Mouse (Mus musculus): ENCODE results near the gene Olfr704.
"Not testable (repeated sequence)": the region's sequence is repeated elsewhere in the genome, so short reads cannot be mapped to it uniquely, and the experiment has no call there.

Olfr704 gene

DNA sequence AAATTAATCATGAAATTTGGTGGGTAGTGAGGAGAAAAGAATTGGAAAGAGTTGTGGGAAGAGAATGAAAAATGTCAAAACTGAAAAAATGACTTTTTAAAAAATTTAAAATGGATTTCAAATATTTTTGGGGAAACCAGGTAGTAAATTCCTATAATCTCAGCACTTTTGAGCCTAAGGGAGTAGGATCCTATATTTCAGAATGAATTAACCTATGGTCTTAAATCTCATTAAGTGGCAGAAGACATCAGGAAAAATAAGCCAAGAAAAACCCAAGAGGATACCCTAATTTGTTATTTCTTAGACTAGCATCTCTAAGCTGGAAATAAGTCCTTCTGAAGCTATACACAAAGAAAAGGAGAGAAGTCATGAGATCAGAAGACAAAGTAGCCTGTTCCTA, at the start of gene Olfr704:
TSS of gene Olfr704 (plus strand) at position 301 of the 400 bp plus-strand sequence.
- no peak for DNase-seq (ENCODE audit: low spot score in 2 of 2)

- no peak for DNase-seq (ENCODE audit: low spot score in 2 of 2)
These were observed 49.2 kb upstream of the Olfr704 start, which contains the start of gene Olfr701 for GRCm38 (mm10) chr7:106813829-106814228. TSS of gene Olfr701 (plus strand) at chr7:106814129.

- DNase-seq (ENCODE audit: low spot score in 2 of 2), result no peak
These were observed 47.2 kb upstream of the Olfr704 start for GRCm38 (mm10) chr7:106815775-106816174.

DNA sequence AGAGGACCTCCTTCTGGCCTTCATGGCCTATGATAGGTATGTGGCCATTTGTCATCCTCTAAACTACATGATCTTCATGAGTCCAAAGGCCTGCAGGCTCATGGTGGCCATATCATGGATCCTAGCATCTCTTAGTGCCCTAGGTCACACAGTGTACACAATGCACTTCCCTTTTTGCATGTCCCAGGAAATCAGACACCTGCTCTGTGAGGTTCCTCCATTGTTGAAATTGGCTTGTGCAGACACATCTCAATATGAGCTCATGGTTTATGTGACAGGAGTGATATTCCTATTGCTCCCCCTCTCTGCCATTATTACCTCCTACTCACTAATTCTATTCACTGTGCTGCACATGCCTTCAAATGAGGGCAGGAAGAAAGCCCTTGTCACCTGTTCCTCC, 44.6 kb upstream of the Olfr704 start:
- no peak for DNase-seq (ENCODE audit: low spot score in 2 of 2)

DNA sequence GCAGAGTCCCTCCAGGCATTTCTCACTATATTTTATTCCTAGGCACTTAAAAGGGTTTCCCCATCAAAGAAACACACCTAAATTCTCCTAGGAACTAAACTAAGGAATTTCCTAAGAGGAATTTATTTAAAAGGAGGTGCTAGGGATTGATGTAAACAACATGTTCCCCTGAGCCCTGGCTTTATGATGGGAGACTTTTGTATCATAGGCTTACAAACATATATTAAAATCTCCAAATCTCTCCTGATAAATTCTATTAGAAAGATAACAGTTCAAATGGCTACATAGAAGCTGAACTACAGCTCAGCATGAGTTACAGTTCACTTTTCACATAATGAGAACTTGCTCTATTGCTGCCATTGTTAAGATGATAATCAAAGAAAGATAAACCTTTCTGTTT, 29.2 kb upstream of the Olfr704 start, which contains the start of gene Olfr702:
TSS of gene Olfr702 (minus strand) at position 101 of the 400 bp plus-strand sequence.
- DNase-seq (ENCODE audit: low spot score in 2 of 2), result no peak

- no peak for DNase-seq (ENCODE audit: low spot score in 2 of 2)
These were observed 19.9 kb upstream of the Olfr704 start, which contains the start of gene Olfr703 for GRCm38 (mm10) chr7:106843060-106843459. TSS of gene Olfr703 (plus strand) at chr7:106843360.

DNA sequence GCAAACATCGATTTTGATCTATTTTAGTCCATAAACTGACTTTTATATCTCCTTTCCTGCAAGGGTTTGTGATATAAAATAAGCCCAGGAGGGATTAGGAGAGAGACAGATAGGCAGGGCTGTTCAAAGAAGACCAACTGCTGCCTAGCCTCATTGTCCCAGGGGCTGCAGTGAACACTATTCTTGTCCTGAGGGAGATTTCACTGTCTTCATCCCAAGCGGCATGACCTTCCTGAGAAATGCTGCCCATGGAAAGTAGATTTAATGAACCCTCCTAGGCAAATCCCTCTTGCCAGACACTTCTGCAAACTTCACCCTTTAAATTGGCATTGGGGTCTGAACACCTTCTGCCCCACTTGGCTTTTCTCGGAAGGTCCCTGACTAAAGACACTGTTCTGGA, 13.8 kb downstream of the Olfr704 start, which contains the start of gene Olfr705:
TSS of gene Olfr705 (minus strand) at position 101 of the 400 bp plus-strand sequence.
- no peak for DNase-seq (ENCODE audit: low spot score in 2 of 2)

DNA sequence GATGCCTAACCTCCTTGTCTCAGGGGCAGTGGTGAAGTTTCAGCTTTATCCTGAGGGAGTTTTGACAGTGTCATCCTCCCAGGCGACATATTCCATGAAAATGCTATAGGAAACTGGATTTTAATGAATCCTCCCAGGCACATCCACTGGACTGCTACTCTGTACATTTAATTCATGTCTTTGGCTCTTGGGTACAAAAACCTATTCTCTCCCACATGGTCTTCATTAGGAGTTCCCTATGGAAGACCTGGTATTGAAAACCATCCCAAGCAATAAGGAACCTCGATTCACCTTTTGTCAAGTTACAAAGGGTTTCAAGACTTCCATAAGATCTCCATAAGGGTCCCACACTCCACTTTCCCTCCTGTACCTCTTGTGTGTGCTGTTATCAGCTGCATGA, 25.1 kb downstream of the Olfr704 start, which contains the start of gene Olfr706:
TSS of gene Olfr706 (minus strand) at position 101 of the 400 bp plus-strand sequence.
- no peak for DNase-seq (ENCODE audit: low spot score in 2 of 2)

GRCm38 (mm10) chr7:106901141-106901540, 38.2 kb downstream of the Olfr704 start, which contains the start of gene Olfr707:
TSS of gene Olfr707 (minus strand) at chr7:106901241.
- DNase-seq (ENCODE audit: low spot score in 2 of 2), result not testable (repeated sequence)

DNA sequence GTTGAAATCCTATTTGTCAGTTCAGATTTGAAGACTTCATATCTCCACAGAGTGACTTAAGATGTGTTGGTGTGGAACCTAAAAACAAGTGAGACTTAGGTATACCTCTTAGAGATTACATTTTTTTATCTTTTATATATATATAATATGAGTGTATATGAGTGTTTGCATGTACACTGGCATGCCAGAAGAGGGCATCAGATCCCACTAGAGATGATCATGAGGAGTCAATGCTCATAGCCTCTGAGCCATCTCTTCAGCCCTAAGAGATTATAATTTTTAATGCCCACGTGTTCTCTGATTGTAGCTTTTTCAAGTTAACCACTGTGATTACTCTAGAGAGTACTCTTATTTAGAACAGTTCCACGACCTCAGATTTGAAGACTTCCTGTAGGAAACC, 44.7 kb downstream of the Olfr704 start, which contains the start of gene Olfr1532-ps1:
TSS of gene Olfr1532-ps1 (plus strand) at position 326 of the 400 bp plus-strand sequence.
- no peak for DNase-seq (ENCODE audit: low spot score in 2 of 2)
